Mouse (Mus musculus) embryonic facial prominence, embryonic 11.5 days (tissue): ENCODE data around the gene Cebpb. TPM values are rescaled to one million over a fixed set of nuclear protein-coding genes. Genes with fewer than 3 reads are reported as not detected.

Source experiments
- ATAC-seq: fragments of 200-750 bp; cut with Nextera tagmentation; replicated peaks from 2 replicates; pipeline ENCODE4 v1.8.0; 2017; ENCODE audit warnings: low read depth; ENCODE audit not compliant: insufficient number of reproducible peaks, low FRiP score, low TSS enrichment
- DNase-seq: peaks from one replicate; pipeline ENCODE4 v3.0.0-alpha.2; 2015; ENCODE audit warnings: low spot score
- H3K27ac ChIP-seq: fragments of 300-500 bp; sonication (generic); replicated peaks from 2 replicates; pipeline ENCODE4 v1.5.1; 2014; ENCODE audit warnings: mild to moderate bottlenecking, low read depth, low read length, control low read depth
- H3K27me3 ChIP-seq: fragments of 300-500 bp; sonication (generic); 2 replicates; pipeline ENCODE4 v1.6.1; 2014; ENCODE audit warnings: mild to moderate bottlenecking, low read length, moderate library complexity, mixed read lengths; ENCODE audit not compliant: control insufficient read depth, insufficient read depth
- H3K36me3 ChIP-seq: fragments of 300-500 bp; sonication (generic); replicated peaks from 2 replicates; pipeline ENCODE4 v1.6.1; 2014; ENCODE audit warnings: low read depth, mild to moderate bottlenecking, low read length, moderate library complexity, mixed read lengths; ENCODE audit not compliant: control insufficient read depth, insufficient read depth
- H3K4me1 ChIP-seq: fragments of 300-500 bp; sonication (generic); 2 replicates; pipeline ENCODE4 v1.6.1; 2014; ENCODE audit warnings: low read length, mixed read lengths; ENCODE audit not compliant: control insufficient read depth, insufficient read depth
- H3K4me2 ChIP-seq: fragments of 300-500 bp; sonication (generic); 2 replicates; pipeline ENCODE4 v1.6.1; 2014; ENCODE audit warnings: low read depth, mild to moderate bottlenecking, control low read depth, low read length, moderate library complexity
- H3K4me3 ChIP-seq: fragments of 300-500 bp; sonication (generic); 2 replicates; pipeline ENCODE4 v1.5.1; 2014; ENCODE audit warnings: low read depth, low read length, control low read depth
- H3K9ac ChIP-seq: fragments of 300-500 bp; sonication (generic); replicated peaks from 2 replicates; pipeline ENCODE4 v1.6.1; 2014; ENCODE audit warnings: mild to moderate bottlenecking, control low read depth, low read length
- H3K9me3 ChIP-seq: fragments of 300-500 bp; sonication (generic); replicated peaks from 2 replicates; pipeline ENCODE4 v1.6.1; 2016; ENCODE audit warnings: mild to moderate bottlenecking, low read length, inconsistent platforms, mixed read lengths; ENCODE audit not compliant: control insufficient read depth
- WGBS: fragments of 180-500 bp; shearing (Covaris S2); extraction: QIAGEN DNeasy Blood & Tissue Kit; methylation state at CpG from one replicate; pipeline ENCODE4 v1.1.7; 2014; 5-methylcytosine and 5-hydroxymethylcytosine counted together
- polyA plus RNA-seq: library from polyadenylated mRNA; unstranded; fragments of >200 nt; fragmentation: Nextera tagmentation; extraction: Ambion mirVana; gene quantifications from 2 replicates; pipeline ENCODE4 v1.2.1, GENCODE M21; 2014

The Cebpb gene
- polyA plus RNA-seq, 1 experiment from 2014 or later, result 4.4 TPM

GRCm38 (mm10) chr2:167685865-167686264 is 2.9 kb upstream of the Cebpb start:
- ATAC-seq, result no peak
- H3K27ac ChIP-seq, result no peak overlapping the region
- 83% methylated on average over 3 of the region's 3 CpGs for WGBS
- H3K4me2 ChIP-seq, result no peak overlapping the region
- no peak for DNase-seq
- no peak overlapping the region for H3K9ac ChIP-seq
- no peaks in the 10 kb centered on the region; the same call in 1 of the 2 replicates for H3K4me1 ChIP-seq
- no peaks in the 10 kb centered on the region for H3K36me3 ChIP-seq
- H3K27me3 ChIP-seq, result peaks cover 15% of the 10 kb centered on the region
- no peak overlapping the region for H3K4me3 ChIP-seq
- H3K9me3 ChIP-seq, result no peaks in the 10 kb centered on the region

DNA sequence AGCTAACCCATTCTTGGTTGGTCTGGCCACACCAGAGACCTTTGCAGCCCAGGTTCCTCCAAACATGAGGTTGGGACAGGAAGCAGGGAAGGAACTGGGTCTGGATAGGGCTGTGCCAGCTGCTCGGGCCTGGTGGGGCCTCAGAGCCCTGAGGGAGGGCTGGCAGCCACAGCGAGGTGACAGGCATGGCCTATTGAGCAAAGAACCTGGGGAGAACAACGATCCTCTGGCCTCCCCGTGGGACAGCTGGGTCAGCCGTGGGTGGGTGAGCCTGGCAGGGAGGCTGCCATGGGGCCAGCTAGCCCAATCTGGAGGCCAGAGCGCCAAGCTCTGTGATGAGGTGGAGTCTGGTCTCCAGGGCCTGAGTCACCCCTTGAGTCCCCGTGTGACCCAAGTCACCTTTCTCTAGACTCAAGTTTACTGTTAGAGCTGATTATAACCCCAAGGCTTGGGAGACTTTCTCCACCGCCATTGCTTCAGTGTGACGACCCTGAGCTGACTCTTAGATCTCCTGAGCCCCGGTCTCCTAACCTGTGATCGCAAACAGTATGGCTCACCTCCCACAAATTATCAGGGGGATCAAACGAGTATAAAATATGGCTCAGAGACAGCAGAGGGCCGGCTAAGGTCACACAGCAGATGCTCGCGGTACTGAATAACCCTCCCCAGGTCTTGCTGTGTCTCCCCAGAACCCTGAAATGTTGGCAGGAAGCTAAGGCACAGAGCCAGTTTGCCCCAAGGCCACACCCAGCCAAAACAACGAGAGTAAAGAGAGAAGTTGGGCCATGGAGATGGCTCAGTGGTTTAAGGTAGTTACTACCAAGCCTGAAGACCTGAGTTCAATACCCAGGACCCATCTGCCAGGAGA is 2.1 kb upstream of the Cebpb start:
- no peaks in the 10 kb centered on the region for H3K9me3 ChIP-seq
- no peak for DNase-seq
- WGBS, result 80% methylated on average over 16 of the region's 16 CpGs

GRCm38 (mm10) chr2:167687250-167687586 is 1.5 kb upstream of the Cebpb start:
- Histone ChIP-seq H3K4me3 (no peak overlapping the region), H3K9ac (no peak overlapping the region), H3K27ac (no peak overlapping the region), H3K27me3 (peaks cover 15% of the 10 kb centered on the region), H3K36me3 (no peaks in the 10 kb centered on the region), H3K9me3 (no peaks in the 10 kb centered on the region), H3K4me2 (no peak overlapping the region), H3K4me1 (no peaks in the 10 kb centered on the region; the same call in 1 of the 2 replicates)
- 90% methylated on average over 4 of the region's 4 CpGs for WGBS
- ATAC-seq, result no peak
- DNase-seq, result no peak

More for the DNA sequence above, 2.1 kb upstream of the Cebpb start:
- no peak overlapping the region for H3K27ac ChIP-seq
- H3K4me1 ChIP-seq, result no peaks in the 10 kb centered on the region; the same call in 1 of the 2 replicates
- H3K9ac ChIP-seq, result no peak overlapping the region
- no peak overlapping the region for H3K4me2 ChIP-seq
- ATAC-seq, result no peak
- H3K4me3 ChIP-seq, result no peak overlapping the region
- peaks cover 15% of the 10 kb centered on the region for H3K27me3 ChIP-seq
- no peaks in the 10 kb centered on the region for H3K36me3 ChIP-seq

DNA sequence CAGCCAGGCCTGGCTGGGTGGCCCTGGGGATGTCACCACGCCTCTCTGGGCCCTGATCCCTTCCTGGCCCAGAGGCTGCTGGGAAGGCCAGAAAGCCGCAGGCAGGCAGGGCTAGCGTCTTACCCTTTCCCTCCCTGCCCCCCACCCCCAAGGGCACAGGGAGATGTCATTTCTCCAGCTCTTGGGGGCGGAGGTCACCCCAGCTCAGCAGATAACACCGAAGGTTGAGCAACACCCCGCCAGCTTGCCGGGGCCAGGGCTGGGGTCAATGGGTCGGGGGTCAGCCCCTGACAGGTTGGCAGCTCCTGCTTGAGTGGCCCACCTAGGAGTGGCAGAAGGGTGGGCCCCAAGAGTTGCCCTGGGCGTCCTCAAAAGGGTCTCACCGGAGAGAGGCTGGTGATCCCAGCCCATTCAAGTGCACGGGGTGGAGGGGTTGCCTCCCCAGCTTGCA is 1.0 kb upstream of the Cebpb start:
- Histone ChIP-seq H3K27me3 (peaks cover 15% of the 10 kb centered on the region), H3K9ac (no peak overlapping the region), H3K4me2 (no peak overlapping the region), H3K27ac (no peak overlapping the region), H3K4me3 (no peak overlapping the region), H3K9me3 (no peaks in the 10 kb centered on the region), H3K36me3 (no peaks in the 10 kb centered on the region), H3K4me1 (no peaks in the 10 kb centered on the region; the same call in 1 of the 2 replicates)
- DNase-seq, result no peak
- WGBS, result 44% methylated on average over 11 of the region's 11 CpGs
- no peak; the same call in 1 of the 2 replicates for ATAC-seq

GRCm38 (mm10) chr2:167688126-167688497 is 603 bp upstream of the Cebpb start:
- peak overlapping the region; percentile 64 for H3K4me3 ChIP-seq
- H3K9me3 ChIP-seq, result no peaks in the 10 kb centered on the region
- ATAC-seq (peak; percentile 24; the same call in 1 of the 2 replicates), DNase-seq (no peak)
- no peak overlapping the region; the same call in 1 of the 2 replicates for H3K9ac ChIP-seq
- no peaks in the 10 kb centered on the region for H3K36me3 ChIP-seq
- peak overlapping the region; percentile 93 for H3K4me2 ChIP-seq
- 23% methylated on average over 12 of the region's 12 CpGs for WGBS
- H3K27me3 ChIP-seq, result peaks cover 15% of the 10 kb centered on the region
- no peak overlapping the region for H3K27ac ChIP-seq
- no peaks in the 10 kb centered on the region; the same call in 1 of the 2 replicates for H3K4me1 ChIP-seq

- under 1% methylated on average over 82 of the region's 99 CpGs for WGBS
- Histone ChIP-seq H3K27me3 (peaks cover 15% of the 10 kb centered on the region), H3K9me3 (no peaks in the 10 kb centered on the region), H3K36me3 (no peaks in the 10 kb centered on the region), H3K4me2 (peak within 1 kb of the TSS; percentile 93), H3K9ac (peak within 1 kb of the TSS; percentile 55), H3K4me3 (peak within 1 kb of the TSS; percentile 64), H3K27ac (no peak within 1 kb of the TSS), H3K4me1 (no peaks in the 10 kb centered on the region; the same call in 1 of the 2 replicates)
- DNase-seq (peak; percentile 69), ATAC-seq (no peak)
Observed at GRCm38 (mm10) chr2:167689501-167690218, 945 bp downstream of the Cebpb start, which contains the start of gene Tmem189. TSS of gene Tmem189 (minus strand) at chr2:167689822.

- Histone ChIP-seq H3K4me1 (no peaks in the 10 kb centered on the region; the same call in 1 of the 2 replicates), H3K27ac (no peak overlapping the region), H3K9ac (no peak overlapping the region), H3K4me2 (peak overlapping the region; percentile 93), H3K4me3 (peak overlapping the region; percentile 64), H3K27me3 (peaks cover 15% of the 10 kb centered on the region), H3K9me3 (no peaks in the 10 kb centered on the region), H3K36me3 (no peaks in the 10 kb centered on the region)
- WGBS, result 64% methylated on average over 15 of the region's 15 CpGs
- DNase-seq (no peak), ATAC-seq (no peak)
Observed at GRCm38 (mm10) chr2:167690219-167690961, 1.7 kb downstream of the Cebpb start.
